Mouse (Mus musculus) CD4-positive helper T cell, adult 2 months (primary cell): ENCODE results near the gene Unk.
A peak's percentile ranks its signal among the peaks of the same experiment; 100 is the strongest.

Experiments
- DNase-seq: peaks from one replicate; pipeline ENCODE4 v3.0.0-alpha.2; 2012; ENCODE audit warnings: low read depth, missing footprints, low spot score

The Unk gene

GRCm38 (mm10) chr11:116030088-116030897, at the start of gene Unk:
TSS of gene Unk (plus strand) at chr11:116030322.
- peak; percentile 99 for DNase-seq

GRCm38 (mm10) chr11:115982472-115982871, 47.6 kb upstream of the Unk start:
- DNase-seq: no peak

DNA sequence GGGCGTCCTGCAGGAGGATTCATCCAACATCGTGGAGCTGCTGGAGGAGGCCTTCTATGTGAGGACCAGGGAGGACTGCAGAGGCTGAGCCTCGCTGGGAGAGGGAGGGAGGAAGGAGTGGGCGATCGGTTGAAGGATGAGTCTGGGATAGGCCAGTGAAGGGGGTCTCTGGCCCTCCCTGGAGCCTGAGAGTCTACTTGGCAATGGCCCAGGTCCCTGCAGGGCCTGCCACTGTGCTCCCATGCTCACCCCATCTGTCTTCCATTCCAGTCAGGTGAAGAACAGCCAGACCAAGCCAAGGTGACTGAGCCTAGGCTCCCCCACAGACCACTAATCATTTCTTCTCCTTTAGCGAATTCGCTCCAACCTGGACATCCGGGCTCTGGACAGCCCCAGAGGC, 46.8 kb upstream of the Unk start:
- no peak for DNase-seq

DNA sequence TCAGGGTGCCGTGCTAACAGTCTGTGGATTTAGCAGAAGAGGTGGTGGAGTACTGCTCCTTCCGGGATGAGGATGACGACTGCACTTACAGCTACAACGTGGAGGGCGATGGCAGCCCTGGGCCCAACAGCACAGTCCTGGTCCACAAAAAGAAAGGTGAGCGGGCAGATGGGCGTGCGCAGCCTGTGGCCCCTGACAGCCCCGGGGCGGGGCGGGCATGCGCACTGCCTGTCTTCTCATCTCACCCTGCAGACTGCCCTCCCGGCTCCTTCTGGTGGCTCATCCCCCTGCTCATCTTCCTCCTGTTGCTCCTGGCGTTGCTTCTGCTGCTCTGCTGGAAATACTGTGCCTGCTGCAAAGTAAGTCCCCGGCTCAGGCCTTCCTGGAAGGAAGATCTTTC, 40.4 kb upstream of the Unk start:
- DNase-seq: no peak

DNA sequence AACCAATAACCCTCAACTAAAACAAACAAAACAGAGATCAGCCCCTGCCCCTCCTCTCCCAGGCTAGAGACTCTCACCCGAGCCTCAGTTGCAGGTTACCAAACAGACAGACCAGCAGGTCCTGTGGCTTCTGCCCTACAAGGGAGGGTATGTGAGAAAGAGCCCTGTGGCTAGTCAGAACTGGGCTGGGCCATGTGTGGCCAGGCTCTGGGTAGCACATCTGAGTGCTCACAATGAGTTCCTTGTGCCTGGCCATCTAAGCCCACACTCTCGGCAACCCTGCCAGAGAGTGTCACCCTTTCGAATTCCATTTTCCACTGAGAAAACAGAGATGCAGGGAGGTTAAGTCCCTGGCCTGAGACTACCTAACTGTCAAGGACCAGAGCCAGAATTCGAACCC, 38.0 kb upstream of the Unk start:
- no peak for DNase-seq

DNA sequence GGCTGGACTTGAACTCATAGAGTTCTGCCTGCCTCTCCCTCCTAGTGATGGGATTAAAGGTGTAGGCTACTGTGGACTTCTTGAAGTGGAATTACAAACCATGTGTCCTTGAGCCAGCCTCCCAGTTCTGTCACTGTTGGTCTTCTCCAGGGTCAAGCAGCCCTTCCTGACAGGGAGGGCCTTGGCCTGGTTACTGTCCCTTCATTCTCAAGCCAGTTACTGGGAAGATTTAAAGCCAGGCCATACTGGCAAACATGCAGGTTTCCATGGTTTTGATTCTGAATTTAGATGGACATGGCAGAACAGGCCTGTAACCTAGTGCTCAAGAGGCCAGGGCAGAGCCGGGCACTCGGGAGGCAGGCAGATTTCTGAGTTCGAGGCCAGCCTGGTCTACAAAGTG, 34.9 kb upstream of the Unk start:
- DNase-seq: no peak

- DNase-seq: no peak
Measured at GRCm38 (mm10) chr11:115997047-115997446, 33.1 kb upstream of the Unk start.

DNA sequence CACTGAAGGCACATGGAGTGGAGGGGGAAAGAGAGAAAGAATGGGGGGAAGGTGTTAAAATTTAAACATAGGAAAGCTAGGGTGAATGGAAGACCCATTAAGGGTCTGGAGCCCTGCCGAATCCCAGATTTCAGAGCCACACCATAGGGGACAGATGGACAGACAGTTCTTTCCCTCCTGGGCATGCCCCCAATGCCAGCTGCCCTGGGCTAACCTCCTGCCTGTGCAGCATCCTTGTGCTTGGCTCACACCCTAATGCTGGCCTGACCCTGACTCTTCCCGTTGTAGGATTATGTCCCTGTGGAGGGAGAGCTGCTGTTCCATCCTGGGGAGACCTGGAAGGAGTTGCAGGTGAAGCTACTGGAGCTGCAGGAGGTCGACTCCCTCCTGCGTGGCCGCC, 32.5 kb upstream of the Unk start:
- no peak for DNase-seq

- DNase-seq: no peak
Measured at GRCm38 (mm10) chr11:115999027-115999426, 31.1 kb upstream of the Unk start.

DNA sequence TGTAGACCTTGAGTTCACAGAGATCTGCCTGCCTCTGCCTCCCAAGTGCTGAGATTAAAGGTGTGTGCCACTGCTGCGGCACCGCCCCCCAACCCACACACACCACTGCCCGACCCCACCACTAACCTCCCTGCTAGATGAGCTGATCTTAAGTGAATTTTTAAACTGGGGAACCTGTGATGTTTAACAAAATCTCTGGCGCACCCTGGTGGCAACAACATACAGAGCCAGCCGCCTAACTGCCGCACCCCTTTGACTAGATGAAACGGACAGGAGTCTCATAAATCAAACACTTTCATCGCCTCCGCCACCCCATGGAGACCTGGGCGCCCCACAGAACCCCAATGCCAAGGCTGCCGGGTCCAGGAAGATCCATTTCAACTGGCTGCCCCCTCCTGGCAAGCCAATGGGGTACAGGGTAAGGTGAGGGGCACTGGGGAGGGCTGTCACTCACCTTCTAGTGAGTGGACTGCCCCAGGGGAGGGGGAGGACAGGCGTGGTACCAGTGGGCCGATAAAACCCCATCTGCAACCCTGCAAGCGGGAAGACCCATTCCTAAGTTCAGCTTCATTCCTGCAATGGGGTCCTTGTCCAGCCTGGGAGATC, 30.5 kb upstream of the Unk start:
- peak; percentile 77 for DNase-seq

GRCm38 (mm10) chr11:116000607-116001006, 29.5 kb upstream of the Unk start:
- DNase-seq: no peak

DNA sequence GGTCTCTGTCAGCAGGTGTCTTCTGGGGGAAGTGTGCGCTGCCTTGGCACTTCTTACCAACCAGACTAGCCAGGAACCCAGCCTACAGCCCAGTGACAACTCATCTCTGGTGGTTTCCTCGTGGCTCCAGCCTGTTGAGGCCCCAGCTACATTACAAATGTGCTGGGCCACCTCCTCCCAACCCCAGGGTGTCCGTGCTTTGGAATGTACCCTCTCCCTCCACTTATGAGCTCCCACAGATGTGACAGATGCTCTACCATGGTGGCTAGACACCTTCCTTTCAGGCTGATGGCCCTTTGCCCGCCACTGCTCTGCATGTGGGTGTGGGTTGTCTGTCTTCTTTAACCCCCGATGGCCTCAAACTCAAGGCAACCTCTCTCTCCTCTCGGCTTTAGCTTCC, 28.4 kb upstream of the Unk start:
- DNase-seq: no peak

- DNase-seq: no peak
Measured at GRCm38 (mm10) chr11:116002894-116003293, 27.2 kb upstream of the Unk start.

DNA sequence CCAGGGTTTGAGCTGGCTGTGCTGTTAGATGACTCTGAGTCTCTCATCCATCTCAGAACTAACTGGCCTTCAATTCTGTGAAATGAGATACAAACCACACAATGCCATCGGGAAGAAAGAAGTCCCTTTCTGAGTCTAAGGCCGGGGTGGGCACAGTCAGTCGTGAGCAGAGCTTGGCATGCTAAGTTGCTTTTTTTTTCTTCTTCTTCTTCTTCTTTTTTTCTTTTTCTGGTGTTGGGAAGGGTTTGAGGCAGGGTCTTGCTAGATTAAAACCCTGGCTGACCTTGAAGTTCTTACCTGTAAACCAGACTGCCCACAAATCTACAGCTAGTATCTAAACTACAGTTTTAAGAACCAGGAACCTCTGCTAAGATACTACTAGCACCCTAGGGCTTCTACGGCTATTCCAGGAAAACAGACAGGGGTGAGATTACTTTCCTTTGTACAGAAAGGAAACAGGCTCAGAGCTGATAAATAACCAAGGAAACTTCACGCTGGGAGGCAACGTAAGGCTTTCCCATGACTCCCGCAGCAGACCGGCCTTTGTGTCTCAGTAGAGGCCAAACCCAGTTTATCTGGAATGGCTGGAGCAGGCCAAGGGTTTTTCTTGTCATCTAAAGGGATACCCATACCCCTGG, 25.8 kb upstream of the Unk start:
- DNase-seq: no peak

DNA sequence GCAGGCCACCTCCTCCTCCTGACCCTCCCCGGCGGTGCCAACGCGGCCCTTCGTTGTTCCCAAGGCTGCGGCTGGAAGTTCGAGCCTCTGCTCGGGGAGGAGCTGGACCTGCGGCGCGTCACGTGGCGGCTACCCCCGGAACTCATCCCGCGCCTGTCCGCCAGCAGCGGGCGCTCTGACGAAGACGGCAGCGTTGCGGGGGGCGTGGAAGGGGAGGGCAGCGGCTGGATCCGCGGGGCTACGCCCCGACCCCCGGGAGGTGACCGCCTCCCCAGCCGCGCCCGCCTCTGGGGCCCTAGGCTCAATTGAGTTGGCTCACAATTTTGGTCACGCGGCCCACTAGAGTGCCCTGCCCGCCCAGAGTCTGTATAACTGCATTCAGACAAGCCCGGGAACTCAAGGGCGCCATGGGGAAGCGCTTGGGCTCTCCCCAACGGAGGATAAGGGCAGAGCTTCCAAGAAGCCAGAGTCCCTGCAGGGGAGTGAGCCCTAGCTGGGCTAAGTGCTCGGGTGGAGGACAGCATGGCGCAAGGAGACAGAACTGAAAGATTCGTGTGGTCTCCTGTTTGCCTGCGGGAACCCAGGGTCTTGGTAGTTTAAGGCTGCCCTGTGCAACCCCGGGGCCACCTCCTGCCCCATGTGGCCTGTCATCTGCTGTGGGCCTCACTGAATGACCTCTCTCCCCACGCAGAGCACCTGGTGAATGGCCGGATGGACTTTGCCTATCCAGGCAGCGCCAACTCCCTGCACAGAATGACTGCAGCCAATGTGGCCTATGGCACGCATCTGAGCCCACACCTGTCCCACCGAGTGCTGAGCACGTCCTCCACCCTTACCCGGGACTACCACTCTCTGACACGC, 25.1 kb upstream of the Unk start:
- DNase-seq: peak; percentile 80

DNA sequence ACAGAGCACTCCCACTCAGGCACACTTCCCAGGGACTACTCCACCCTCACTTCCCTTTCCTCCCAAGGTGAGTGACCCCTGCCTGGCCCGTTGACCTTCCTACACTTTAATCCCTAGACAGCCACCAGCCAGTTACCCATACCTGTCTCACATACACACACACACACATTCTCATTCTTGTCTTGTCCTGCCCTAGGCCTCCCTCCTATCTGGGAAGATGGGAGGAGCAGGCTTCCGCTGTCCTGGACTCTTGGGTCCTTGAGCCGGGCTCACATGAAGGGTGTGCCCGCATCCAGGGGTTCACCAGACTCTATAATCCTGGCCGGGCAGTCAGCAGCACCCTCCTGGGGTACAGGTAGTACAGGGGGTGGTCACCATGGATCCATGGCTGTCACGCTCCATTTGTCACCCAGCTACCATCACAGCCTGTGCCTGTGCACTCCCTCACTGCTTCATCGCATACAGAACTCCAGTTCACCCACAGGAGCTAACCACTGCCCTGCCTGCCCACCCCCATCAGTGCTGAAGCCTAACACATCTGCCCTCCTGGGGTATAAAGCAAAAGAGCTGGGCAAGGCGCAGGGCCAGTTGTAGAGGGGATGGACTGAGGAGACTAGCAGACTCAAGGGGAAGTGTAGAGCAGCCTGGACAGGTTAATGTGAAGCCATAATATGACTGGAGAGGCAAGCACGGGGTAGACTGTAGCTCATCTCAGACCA, 24.3 kb upstream of the Unk start:
- no peak for DNase-seq

GRCm38 (mm10) chr11:116007095-116007850, 22.8 kb upstream of the Unk start:
- no peak for DNase-seq

DNA sequence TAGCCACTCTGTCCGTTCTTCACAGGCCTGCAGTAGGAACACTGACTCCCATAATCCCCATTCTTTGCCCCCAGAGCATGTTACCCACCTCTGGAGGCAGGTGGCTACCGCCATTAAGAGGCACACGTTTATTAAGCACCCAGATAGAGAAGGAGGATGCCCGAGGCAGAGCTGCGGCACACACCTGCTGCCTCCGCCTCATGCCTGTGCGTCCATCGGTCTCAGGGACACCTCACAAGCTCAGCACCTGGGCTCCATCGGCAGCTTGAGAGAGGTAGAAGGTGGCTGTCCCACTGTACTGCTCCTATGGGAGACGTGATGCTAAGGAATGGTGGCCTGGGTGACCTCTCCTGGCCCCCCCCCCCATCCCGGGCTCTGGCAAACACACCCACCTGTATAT, 21.7 kb upstream of the Unk start:
- DNase-seq: no peak

DNA sequence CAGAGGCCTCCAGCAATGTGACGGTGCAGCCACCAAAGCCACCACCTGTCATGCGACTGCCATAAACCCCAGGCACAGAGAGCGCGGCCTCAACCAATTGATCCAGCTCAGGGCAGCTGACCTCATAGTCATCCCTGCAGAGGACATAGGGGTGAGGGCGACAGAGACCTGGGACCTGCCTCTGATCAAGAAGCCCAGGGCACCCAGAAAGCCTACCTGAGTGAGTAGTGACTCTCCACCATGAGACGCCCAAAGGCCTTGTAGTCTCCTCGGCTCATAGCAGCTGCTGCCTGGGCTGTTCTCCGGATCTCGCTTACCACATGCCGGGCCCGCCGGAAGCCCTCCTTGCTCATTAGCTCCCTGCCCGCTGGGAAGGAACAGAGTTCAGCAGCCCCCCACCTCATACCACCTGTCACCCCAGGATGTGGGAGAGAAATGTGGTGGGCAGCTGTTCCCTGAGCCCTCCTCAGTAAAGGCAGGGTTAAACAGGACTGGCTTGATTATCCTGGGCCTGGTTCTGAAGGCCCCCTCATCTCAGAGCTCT, 21.2 kb upstream of the Unk start:
- no peak for DNase-seq

DNA sequence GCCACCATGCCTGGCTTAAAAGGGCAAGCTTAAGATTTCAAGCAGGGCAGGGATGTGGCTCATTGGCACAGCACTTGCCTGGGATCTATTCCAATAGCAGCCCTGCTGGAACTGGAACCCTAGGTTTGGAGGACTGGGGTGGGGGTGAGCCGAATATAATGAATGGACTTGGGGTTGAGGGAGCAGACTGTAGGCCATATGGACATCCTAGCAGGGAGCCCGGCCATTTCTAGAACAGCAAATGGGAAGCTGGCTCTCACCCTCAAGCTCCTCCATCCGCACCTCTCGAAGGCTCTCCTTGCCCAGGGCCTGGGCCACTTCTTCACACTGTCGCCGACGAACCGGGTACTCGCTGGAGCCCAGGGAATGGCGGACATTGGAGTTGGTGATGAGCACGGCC, 20.5 kb upstream of the Unk start:
- DNase-seq: no peak
